Mouse (Mus musculus) G1E (cell line): Measurements from ENCODE around the gene Sema3c.

Source experiments
- CTCF ChIP-seq: IDR thresholded peaks from 2 replicates; pipeline ENCODE4 v1.5.1; 2012; ENCODE audit warnings: low read depth, low read length, inconsistent platforms, mixed read lengths
- GATA1 ChIP-seq: IDR thresholded peaks from 2 replicates; pipeline ENCODE4 v1.6.1; 2012; ENCODE audit warnings: borderline replicate concordance, low read length, inconsistent platforms, mixed read lengths

DNA sequence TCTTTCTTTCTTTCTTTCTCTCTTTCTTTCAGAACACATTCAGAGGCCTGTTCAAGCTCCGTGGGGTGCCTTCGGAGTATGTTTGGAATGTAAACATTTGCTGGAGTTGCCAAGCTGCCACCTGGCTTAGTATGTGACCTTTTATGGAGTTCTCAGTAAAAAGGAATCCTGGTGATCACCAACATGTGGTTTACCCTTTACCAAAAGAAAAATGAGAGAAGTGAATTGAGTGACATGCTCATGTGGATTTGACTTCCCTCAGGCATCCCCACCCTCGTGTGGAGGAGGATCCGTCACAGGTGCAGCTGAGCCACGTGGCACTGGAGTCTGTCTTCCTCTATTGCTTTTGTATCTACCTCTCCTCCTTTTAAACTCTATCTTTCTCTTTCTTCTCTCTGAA, 173.1 kb downstream of the Sema3c start:
- TF ChIP-seq CTCF, result no peak
- TF ChIP-seq GATA1, result no peak
